Mouse (Mus musculus) left cerebral cortex, postnatal 25 days (tissue): ENCODE measurements around the gene Ush2a. TPM values are rescaled to one million over a fixed set of nuclear protein-coding genes. Genes with fewer than 3 reads are reported as not detected.

ENCODE experiments used
- DNase-seq, 2 experiments: peaks; one replicate each; pipeline ENCODE4 v3.0.0; 2022; ENCODE audit warnings: low spot score in 2 of 2, mixed read lengths in 1 of 2
- intact Hi-C: fragments of 180-260 bp; cut with DNase I; formaldehyde crosslinking; loops from one replicate; pipeline ENCODE4 v1.15.1; 2025
- total RNA-seq, 2 experiments: library from RNA; stranded (reverse); gene quantifications; 2 replicates each; pipeline ENCODE4 v1.2.3; 2021

Ush2a gene
- total RNA-seq, 2 experiments from 2014 or later: 0.05 to 0.07 TPM

DNA sequence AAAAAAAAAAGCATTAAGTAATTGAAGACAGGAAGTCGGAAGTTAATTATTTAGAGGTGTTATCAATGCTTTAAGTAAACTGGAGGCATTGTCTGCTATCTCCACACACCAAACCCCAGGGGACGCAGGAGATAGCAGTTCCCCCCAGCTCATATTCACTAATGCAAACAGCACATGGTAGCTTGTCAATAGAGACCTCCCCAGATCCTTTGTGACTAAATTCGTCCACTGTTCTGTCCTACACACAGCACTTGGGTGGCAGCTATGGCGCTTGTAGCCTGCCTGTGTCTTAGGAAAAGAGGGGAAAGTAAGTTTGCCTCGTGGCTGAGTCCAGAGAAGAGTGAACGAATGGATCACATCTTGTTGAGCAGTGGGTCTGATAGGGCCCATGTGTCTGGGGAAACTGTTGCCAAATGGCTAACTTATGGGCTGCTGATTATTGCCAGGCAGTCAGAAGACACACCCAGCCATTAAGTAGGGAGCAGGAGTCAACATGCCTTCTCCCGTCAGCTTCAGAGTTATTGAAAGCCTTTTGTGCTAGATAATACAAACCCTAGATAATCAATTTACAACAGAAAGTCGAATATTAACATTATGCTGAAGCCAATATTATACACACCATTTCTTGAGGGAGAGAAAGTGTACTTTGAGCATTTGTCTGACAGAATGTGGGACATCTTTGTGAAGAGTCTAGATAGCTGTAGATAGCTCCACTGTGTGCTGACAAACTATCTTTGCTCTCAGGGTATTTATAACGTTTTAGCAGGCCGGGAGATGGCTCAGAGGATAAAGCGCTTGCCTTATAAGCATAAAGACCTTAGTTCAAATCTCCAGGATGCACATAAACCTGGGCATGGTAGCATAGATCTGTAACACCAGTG is 568.9 kb downstream of the Ush2a start:
- no peak for DNase-seq
- intact Hi-C loops: no loop called here

GRCm38 (mm10) chr1:188833906-188834305 is 572.1 kb downstream of the Ush2a start:
- DNase-seq: no peak
- intact Hi-C loops: no loop called here

DNA sequence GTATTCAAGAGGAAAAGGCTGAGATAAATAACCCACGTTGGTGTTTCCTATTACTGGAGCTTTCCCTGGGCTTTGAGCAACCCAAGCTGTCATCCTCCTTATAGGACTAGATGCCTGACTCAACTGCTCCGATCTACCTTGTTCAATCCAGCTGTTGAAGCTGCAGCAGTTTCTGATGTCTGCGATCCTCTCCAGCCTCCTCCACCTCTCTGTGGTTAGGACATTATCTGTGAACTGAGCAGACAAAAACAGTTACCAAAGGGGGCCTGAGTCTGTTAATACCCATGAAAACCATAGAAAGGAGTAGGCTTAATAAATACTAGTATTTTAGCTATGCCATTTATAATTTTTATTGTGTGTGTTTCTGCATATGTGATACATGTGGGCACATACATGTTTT is 572.9 kb downstream of the Ush2a start:
- no peak for DNase-seq
- intact Hi-C loops: no loop called here

DNA sequence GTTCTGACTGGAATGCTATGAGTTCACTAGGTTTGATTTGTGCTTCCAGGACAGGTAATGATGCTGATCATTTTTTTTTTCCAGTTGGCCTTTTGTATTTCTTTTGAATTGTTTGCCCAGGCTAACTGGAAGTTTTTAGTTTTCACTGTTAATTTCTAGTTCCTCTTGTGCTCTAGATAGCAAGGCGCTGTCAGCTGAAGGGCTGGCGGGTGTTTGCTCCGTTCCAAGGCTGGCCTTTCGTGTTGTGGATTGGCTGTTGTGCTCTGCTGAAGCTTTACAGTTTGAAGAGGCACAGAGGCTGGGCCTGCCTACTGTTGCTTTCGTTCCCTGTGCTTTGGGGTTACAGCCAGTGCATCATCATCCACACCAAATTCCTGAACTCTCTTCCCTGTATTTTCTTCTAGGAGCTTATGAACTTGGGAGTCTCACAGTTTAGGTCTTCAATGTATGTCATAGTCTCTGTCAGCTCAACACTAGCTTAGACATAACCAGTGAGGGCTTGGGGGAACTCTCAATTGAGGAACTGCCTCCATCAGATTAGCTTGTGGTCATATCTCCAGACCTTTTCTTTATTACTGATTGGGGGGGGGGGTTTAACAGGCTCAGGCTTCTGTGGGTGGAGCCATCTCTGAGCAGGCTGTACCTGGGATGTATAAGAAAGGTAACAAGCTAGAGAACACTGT is 575.9 kb downstream of the Ush2a start:
- intact Hi-C loops: no loop called here
- no peak for DNase-seq

- no peak for DNase-seq
- intact Hi-C loops: no loop called here
These were observed 585.4 kb downstream of the Ush2a start for GRCm38 (mm10) chr1:188847242-188847641.

- DNase-seq: no peak
- intact Hi-C loops: no loop called here
These were observed 591.0 kb downstream of the Ush2a start for GRCm38 (mm10) chr1:188852776-188853175.

DNA sequence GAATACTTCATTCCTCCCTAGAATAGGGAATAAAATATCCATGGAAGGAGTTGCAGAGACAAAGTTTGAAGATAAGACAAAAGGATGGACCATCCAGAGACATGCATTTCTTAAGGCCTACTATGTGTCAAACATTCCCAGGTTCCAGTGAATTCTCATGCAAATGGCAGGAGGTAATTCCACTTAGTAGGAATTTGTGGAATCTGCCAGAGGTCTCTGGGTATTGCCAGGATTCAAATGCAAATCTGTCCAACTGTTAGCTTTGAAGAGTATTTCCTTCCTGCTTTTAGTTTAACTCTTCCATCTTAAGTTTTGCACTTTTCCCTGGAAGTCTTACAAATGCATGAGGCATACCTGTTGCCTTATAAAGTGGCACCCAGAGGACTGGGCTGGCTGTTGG is 592.4 kb downstream of the Ush2a start:
- no peak for DNase-seq
- intact Hi-C loops: no loop called here

- no peak for DNase-seq
- intact Hi-C loops: no loop called here
These were observed 593.2 kb downstream of the Ush2a start for GRCm38 (mm10) chr1:188855034-188855433.

DNA sequence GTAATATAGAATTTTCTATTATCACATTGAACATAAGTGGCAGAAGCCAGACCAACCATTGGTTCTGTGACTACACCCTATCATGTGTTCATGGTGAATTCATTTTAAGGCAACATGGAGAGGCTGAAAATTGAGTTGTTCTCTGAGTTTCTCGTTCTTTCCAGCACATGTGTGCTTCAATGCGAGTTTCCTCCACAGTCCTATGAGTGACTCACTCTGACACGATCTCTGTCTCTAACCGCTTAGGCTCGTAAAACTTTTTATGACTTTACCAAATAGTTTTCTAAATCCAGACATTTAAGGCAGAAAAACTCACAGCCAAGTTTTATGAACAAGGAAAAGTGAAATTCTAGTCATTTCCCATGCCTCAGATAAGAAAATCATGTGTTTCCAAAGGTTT is 597.9 kb downstream of the Ush2a start:
- no peak for DNase-seq
- intact Hi-C loops: no loop called here

GRCm38 (mm10) chr1:188865881-188866280 is 604.1 kb downstream of the Ush2a start:
- DNase-seq: no peak
- intact Hi-C loops: no loop called here

DNA sequence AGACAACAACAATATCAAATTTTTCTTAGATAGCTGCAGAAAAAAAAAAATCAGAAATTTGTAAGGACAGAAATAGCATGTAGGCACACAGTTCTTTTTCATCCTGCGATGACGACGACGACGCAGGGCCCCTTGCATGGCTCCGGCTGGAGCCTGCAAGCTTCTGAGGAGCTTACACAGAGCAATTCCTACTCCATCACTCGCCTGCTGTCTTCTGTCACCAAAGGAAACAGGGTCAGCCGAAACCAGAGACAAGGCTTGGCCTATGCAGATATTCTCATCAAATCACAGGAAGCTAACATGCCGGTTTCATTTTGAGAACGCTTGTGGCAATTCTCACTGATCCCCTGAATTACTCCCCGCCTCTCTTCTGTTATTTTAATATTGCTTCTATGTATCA is 604.7 kb downstream of the Ush2a start:
- intact Hi-C loops: no loop called here

GRCm38 (mm10) chr1:188878531-188879055 is 616.8 kb downstream of the Ush2a start:
- intact Hi-C loops: no loop called here
- DNase-seq: no peak

More for the DNA sequence above, 604.7 kb downstream of the Ush2a start:
- DNase-seq: no peak

GRCm38 (mm10) chr1:188896906-188897551 is 635.2 kb downstream of the Ush2a start:
- intact Hi-C loops: no loop called here
- no peak for DNase-seq

GRCm38 (mm10) chr1:188904091-188904490 is 642.3 kb downstream of the Ush2a start:
- DNase-seq: peak in 1 of 2 experiments; percentile 18
- intact Hi-C loops: no loop called here

DNA sequence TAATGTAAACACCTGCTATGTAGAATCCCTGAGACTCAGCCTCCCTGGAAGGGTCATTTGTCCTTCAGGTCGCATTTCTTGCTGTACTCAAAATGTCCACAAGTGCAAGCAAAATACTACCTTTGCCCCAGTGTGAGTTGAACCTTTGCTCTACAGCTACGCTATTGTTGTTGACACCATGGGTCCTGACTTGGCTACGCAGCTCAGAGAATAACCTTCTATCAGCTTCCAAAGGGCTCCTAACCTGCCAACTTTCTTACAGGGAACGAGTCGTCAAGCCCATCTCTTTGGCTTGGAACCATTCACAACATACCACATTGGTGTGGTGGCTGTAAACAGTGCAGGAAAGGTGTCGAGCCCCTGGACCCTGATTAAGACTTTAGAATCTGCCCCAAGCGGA is 644.4 kb downstream of the Ush2a start:
- intact Hi-C loops: no loop called here
- no peak for DNase-seq

DNA sequence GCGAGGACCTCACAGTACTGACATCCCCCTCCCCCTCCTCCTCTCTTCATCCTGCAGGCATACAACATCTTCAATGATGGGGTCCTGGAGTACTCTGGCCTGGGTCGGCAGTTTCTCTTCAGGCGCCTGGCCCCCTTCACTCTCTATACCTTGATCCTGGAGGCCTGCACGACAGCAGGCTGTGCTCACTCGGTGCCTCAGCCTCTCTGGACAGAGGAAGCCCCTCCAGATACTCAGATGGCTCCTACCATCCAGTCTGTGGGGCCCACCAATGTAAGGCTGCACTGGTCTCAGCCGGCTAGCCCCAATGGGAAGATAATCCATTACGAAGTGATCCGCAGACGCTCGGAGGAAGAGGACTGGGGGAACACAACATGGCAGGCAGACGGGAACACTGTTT is 648.8 kb downstream of the Ush2a start:
- intact Hi-C loops: no loop called here
- DNase-seq: no peak

DNA sequence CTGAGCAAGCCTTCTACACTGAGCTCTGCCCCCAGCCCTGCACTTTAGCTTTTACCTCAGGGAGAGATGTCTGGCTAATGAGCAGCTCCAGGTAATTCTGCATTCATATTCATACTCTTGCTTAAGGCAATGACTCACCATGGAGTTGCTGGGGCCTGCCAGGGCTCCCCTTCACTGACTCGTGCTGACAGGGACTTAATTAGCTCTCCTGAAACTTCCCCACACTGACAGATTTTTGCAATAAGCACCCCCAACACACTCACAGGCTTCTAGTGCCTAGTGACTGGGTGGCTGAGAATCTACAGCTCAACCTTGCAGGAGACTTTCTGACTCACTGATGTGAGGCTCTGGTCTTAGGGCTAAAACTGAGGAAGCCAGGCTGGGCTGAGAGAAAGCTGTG is 658.1 kb downstream of the Ush2a start:
- intact Hi-C loops: no loop called here
- peak in 1 of 2 experiments; percentile 13 for DNase-seq

GRCm38 (mm10) chr1:188937246-188937780 is 675.5 kb downstream of the Ush2a start:
- intact Hi-C loops: no loop called here
- DNase-seq: no peak

GRCm38 (mm10) chr1:188945326-188945725 is 683.5 kb downstream of the Ush2a start:
- intact Hi-C loops: no loop called here
- DNase-seq: no peak

GRCm38 (mm10) chr1:188946849-188947248 is 685.0 kb downstream of the Ush2a start:
- DNase-seq: no peak
- intact Hi-C loops: no loop called here
